Mouse (Mus musculus) adrenal gland, postnatal 10 days (tissue): ENCODE measurements around the gene Pspc1. TPM values are rescaled to one million over a fixed set of nuclear protein-coding genes. Genes with fewer than 3 reads are reported as not detected.

Source experiments
- DNase-seq: peaks from one replicate; pipeline ENCODE4 v3.0.0; 2021; ENCODE audit warnings: mixed read lengths
- total RNA-seq, 2 experiments: library from RNA; stranded (reverse); gene quantifications; 2 replicates each; pipeline ENCODE4 v1.2.3; 2021

The Pspc1 gene
- total RNA-seq, 2 experiments from 2014 or later, result 22.6 to 32.8 TPM

DNA sequence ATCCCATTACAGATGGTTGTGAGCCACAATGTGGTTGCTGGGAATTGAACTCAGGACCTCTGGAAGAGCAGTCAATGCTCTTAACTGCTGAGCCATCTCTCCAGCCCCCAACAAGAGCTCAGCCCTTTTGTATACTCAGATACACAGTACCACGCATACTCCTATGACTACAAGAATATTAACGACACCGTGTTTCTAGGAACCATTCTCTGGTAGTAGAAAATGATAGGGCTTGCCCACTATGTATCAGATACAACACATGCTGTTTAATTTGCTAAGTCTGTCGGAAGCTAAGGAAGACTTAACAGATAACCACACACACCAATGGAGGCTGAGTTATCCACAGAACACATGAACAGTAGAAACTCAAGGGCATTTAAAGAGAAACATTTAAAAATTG, 75.5 kb downstream of the Pspc1 start:
- DNase-seq, result no peak

DNA sequence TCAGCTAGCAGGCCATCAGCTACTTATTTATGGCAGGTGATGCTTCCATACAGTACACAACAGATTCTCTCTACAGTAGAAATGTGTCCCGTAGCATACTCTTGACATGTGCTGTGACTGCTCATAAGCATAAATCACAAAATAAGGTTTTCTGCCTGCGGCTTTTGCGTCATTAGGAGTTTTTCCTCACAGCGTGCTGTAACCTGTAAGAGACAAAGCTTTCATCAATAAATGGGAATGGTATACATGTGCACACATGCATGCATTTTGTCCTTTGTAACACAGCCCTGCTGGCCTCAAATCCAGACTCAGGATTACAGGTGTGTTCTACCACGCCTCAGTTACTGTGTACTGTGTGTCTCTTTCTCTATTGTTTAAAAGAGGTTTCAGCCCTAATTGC, 80.3 kb downstream of the Pspc1 start:
- DNase-seq, result no peak

DNA sequence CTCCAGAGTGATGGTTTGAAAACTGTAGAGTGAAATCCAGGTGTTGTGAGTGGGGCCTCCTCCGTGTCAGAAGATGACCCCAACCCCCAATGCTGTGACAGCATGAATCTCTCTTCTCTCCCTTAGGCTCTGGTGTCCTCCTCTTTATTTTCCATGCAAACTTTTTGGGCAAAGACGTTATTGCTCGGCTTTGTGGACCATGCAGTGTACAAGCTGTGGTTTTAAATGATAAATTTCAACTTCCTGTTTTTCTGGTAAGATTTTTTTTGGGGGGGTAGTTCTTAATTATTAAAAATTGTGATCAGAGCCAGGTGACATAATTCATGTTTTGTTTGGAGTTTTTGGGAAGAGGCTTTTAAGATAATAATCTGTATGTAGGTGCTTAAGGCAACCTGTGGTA, 82.6 kb downstream of the Pspc1 start:
- no peak for DNase-seq

DNA sequence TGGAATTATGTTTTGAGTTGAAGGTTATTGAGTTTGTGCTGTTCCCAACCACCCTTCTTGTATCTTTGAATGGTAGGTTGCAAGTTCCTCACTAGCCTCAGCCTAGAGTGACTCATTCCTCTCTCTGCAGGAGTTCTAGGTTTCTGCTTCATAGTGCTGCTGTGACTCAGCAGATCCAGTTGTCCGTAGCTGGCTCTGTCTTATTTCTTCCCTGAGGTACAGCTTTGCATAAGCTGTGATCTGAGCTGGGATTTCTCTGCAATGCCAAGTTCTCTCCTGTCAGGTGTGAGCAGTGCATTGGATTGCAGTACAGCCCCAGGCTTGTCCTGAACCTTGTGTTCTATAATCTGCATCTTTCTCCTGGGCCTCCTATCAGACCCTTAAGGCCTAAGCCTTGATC, 88.3 kb downstream of the Pspc1 start:
- no peak for DNase-seq

DNA sequence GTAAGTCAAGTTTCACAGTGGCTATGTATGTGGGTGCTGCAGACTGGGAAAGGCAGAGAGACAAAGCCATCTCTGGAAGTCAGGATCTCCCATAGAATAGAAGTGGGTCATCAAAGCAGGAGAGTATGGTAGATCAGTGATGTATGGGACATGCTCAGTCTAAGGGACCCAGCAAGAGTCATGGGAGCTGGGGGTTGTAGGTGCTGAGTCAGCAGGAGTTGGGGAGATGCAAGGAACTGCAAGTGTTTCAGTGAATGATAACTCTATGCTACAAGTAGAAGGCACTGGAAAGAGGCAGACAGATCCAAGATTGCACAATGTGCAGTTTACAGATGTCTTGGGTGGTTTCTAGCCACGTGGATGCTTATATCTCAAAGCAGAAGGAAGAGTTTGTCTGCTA, 89.0 kb downstream of the Pspc1 start:
- DNase-seq, result no peak

DNA sequence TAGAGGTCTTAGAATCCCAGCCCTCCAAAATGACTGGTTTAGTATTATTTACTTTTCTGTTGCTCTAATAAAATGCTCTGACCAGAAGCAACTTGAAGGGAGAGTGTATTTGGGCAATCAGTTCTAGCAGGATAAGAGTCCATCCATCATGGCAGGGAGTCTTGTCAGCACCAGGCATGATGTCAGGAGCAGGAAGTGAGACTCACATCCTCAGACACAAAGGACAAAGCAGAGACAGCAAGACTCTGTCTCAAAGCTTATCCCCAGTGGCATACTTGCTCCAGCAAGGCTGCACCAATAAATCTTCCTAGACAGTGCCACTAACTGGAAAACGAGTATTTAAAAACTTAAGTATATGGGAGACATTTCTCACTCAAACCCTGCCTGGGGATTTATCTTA, 92.7 kb downstream of the Pspc1 start:
- no peak for DNase-seq

Other genes with a start within 250 kb of the Pspc1 start
- 1 to 10 TPM; 7.2 to 8.0 TPM for gene Cenpj, start 202.9 kb downstream of the Pspc1 start, total RNA-seq
- gene Parp4, start 202.7 kb downstream of the Pspc1 start, total RNA-seq, result 10 to 100 TPM; 20.1 to 25.6 TPM
- 10 to 100 TPM; 22.0 to 25.1 TPM for gene Mphosph8, start 110.1 kb downstream of the Pspc1 start, total RNA-seq
- 10 to 100 TPM; 29.3 to 32.9 TPM for gene Zmym5, start 33.4 kb upstream of the Pspc1 start, total RNA-seq
- 10 to 100 TPM; 42.5 to 55.0 TPM for gene Zmym2, start 108.3 kb upstream of the Pspc1 start, total RNA-seq